Mouse (Mus musculus) layer of hippocampus, adult 2 months (tissue): ENCODE measurements at regions not wholly inside any gene's neighbourhood (a gene's known extent, or its start where the extent isn't known, plus 50 kb on each side); places are given as distances from the start of the nearest gene placed in this dataset.
"Not testable (repeated sequence)": the region's sequence is repeated elsewhere in the genome, so short reads cannot be mapped to it uniquely, and the experiment has no call there.

Source experiments
- DNase-seq, 2 experiments: peaks; one replicate each; pipeline ENCODE4 v3.0.0; 2022; ENCODE audit warnings: low spot score in 2 of 2
- H3K27ac ChIP-seq: fragments of 200-600 bp; 2 replicates; pipeline ENCODE4 v1.8.1; 2022
- H3K4me3 ChIP-seq: fragments of 200-600 bp; 2 replicates; pipeline ENCODE4 v1.8.1; 2022; ENCODE audit warnings: mild to moderate bottlenecking
- CTCF ChIP-seq: fragments of 200-600 bp; conservative IDR thresholded peaks from 2 replicates; pipeline ENCODE4 v1.8.1; 2022; ENCODE audit warnings: antibody characterized with exemption, mild to moderate bottlenecking, moderate library complexity

GRCm38 (mm10) chr3:37819503-37819902 lies 95.2 kb upstream of the Gm5148 start:
- Histone ChIP-seq H3K4me3 (no peak overlapping the region), H3K27ac (no peak overlapping the region)
- DNase-seq, result no peak
- TF ChIP-seq CTCF, result no peak

- no peak for TF ChIP-seq CTCF
- Histone ChIP-seq H3K4me3 (no peak overlapping the region), H3K27ac (peak overlapping the region; percentile 80)
- no peak for DNase-seq
These were observed 93.1 kb upstream of the Gm5148 start for GRCm38 (mm10) chr3:37817434-37817805.

- TF ChIP-seq CTCF, result no peak
- peak overlapping the region; percentile 80 for H3K27ac ChIP-seq
These were observed 92.6 kb upstream of the Gm5148 start for GRCm38 (mm10) chr3:37816781-37817433.

GRCm38 (mm10) chr3:37815771-37816170 lies 91.5 kb upstream of the Gm5148 start:
- peak overlapping the region; percentile 80; the same call in 1 of the 2 replicates for H3K27ac ChIP-seq
- DNase-seq, result no peak
- no peak overlapping the region for H3K4me3 ChIP-seq
- no peak for TF ChIP-seq CTCF

More at GRCm38 (mm10) chr3:37816781-37817433, 92.6 kb upstream of the Gm5148 start:
- no peak overlapping the region for H3K4me3 ChIP-seq
- DNase-seq, result peak; percentile 25 to 63

- DNase-seq, result no peak
- no peak overlapping the region for H3K4me3 ChIP-seq
- no peak for TF ChIP-seq CTCF
- no peak overlapping the region for H3K27ac ChIP-seq
These were observed 88.6 kb upstream of the Gm5148 start for GRCm38 (mm10) chr3:37812936-37813335.

- H3K27ac ChIP-seq, result no peak overlapping the region
- H3K4me3 ChIP-seq, result no peak overlapping the region
- no peak for DNase-seq
- TF ChIP-seq CTCF, result no peak
These were observed 87.1 kb upstream of the Gm5148 start for GRCm38 (mm10) chr3:37811429-37811828.

- no peak overlapping the region for H3K4me3 ChIP-seq
- no peak for TF ChIP-seq CTCF
- no peak overlapping the region for H3K27ac ChIP-seq
- DNase-seq, result no peak
These were observed 86.5 kb upstream of the Gm5148 start for GRCm38 (mm10) chr3:37810763-37811162.

- TF ChIP-seq CTCF, result no peak
- no peak for DNase-seq
- Histone ChIP-seq H3K27ac (peak overlapping the region; percentile 63), H3K4me3 (no peak overlapping the region)
These were observed 81.5 kb upstream of the Gm5148 start for GRCm38 (mm10) chr3:37805805-37806148.

- no peak overlapping the region for H3K4me3 ChIP-seq
- no peak for TF ChIP-seq CTCF
- DNase-seq, result peak; percentile 61 to 77
- H3K27ac ChIP-seq, result peak overlapping the region; percentile 63
These were observed 80.9 kb upstream of the Gm5148 start for GRCm38 (mm10) chr3:37804941-37805804.

- DNase-seq, result no peak
- Histone ChIP-seq H3K27ac (no peak overlapping the region), H3K4me3 (no peak overlapping the region)
- no peak for TF ChIP-seq CTCF
These were observed 80.0 kb upstream of the Gm5148 start for GRCm38 (mm10) chr3:37804261-37804660.

GRCm38 (mm10) chr3:37803781-37804180 lies 79.5 kb upstream of the Gm5148 start:
- not testable (repeated sequence) for DNase-seq, H3K27ac ChIP-seq, H3K4me3 ChIP-seq

- no peak overlapping the region for H3K4me3 ChIP-seq
- no peak for DNase-seq
- no peak for TF ChIP-seq CTCF
- H3K27ac ChIP-seq, result no peak overlapping the region
These were observed 77.3 kb upstream of the Gm5148 start for GRCm38 (mm10) chr3:37801551-37801950.

GRCm38 (mm10) chr3:37799809-37800208 lies 75.5 kb upstream of the Gm5148 start:
- no peak overlapping the region for H3K27ac ChIP-seq
- TF ChIP-seq CTCF, result no peak
- no peak overlapping the region for H3K4me3 ChIP-seq
- no peak for DNase-seq

GRCm38 (mm10) chr3:37789711-37790110 lies 65.4 kb upstream of the Gm5148 start:
- Histone ChIP-seq H3K27ac (no peak overlapping the region), H3K4me3 (no peak overlapping the region)
- DNase-seq, result no peak
- no peak for TF ChIP-seq CTCF
